Mouse (Mus musculus) CH12.LX (cell line): ENCODE data around the gene Scpep1. TPM values are rescaled to one million over a fixed set of nuclear protein-coding genes. Genes with fewer than 3 reads are reported as not detected.
A peak's percentile ranks its signal among the peaks of the same experiment; 100 is the strongest.

Experiments used
- DNase-seq: peaks from one replicate; pipeline ENCODE4 v3.0.0-alpha.2; 2013; ENCODE audit errors: extremely low read depth
- H3K27ac ChIP-seq: 2 replicates; pipeline ENCODE4 v1.5.1; 2012; ENCODE audit warnings: low read depth, mild to moderate bottlenecking, control low read depth, moderate library complexity; ENCODE audit not compliant: insufficient read depth
- H3K27me3 ChIP-seq: replicated peaks from 2 replicates; pipeline ENCODE3; 2012; ENCODE audit warnings: inconsistent platforms
- H3K36me3 ChIP-seq, 2 experiments: replicated peaks in 1 of 2; 2 replicates each; pipeline versions ENCODE3 to v1.6.1; 2012; ENCODE audit warnings: inconsistent platforms in 1 of 2, low read length in 1 of 2, mild to moderate bottlenecking in 1 of 2, mixed read lengths in 1 of 2, moderate library complexity in 1 of 2; ENCODE audit not compliant: control insufficient read depth in 1 of 2, insufficient read depth in 1 of 2
- H3K4me1 ChIP-seq, 2 experiments: 2 replicates each; pipeline ENCODE4 v1.6.1; 2012; ENCODE audit warnings: inconsistent platforms in 1 of 2, moderate library complexity in 1 of 2; ENCODE audit not compliant: insufficient read depth in 2 of 2, control insufficient read depth in 1 of 2
- H3K4me2 ChIP-seq: 2 replicates; pipeline ENCODE4 v1.6.1; 2012; ENCODE audit warnings: low read depth, mild to moderate bottlenecking, control low read depth; ENCODE audit not compliant: poor library complexity, insufficient read depth, severe bottlenecking
- H3K4me3 ChIP-seq, 3 experiments: fragments of 150-350 bp in 1 of 3; sonication (generic) in 1 of 3; replicated peaks in 1 of 3; 2 replicates each; pipeline versions ENCODE3 to v1.5.1; 2011 to 2012; ENCODE audit warnings: low read depth in 2 of 3, low read length in 2 of 3, mild to moderate bottlenecking in 2 of 3, moderate library complexity in 2 of 3, control low read depth in 1 of 3, improper control_type of control experiment in 1 of 3, inconsistent platforms in 1 of 3, mixed read lengths in 1 of 3; ENCODE audit not compliant: poor library complexity in 1 of 3
- H3K79me2 ChIP-seq: replicated peaks from 2 replicates; pipeline ENCODE4 v1.6.1; 2012; ENCODE audit warnings: mild to moderate bottlenecking, moderate library complexity; ENCODE audit not compliant: control insufficient read depth, poor library complexity, insufficient read depth, severe bottlenecking; ENCODE audit errors: extremely low read depth
- H3K9ac ChIP-seq: 2 replicates; pipeline ENCODE4 v1.6.1; 2012; ENCODE audit warnings: low read depth, mild to moderate bottlenecking, control low read depth, moderate library complexity; ENCODE audit not compliant: insufficient read depth
- H3K9me3 ChIP-seq: replicated peaks from 2 replicates; pipeline ENCODE3; 2012; ENCODE audit warnings: low read length, inconsistent platforms, mixed read lengths
- BHLHE40 ChIP-seq: IDR thresholded peaks from 2 replicates; pipeline ENCODE4 v1.6.1; 2011; ENCODE audit warnings: mild to moderate bottlenecking, low read depth, low read length, improper control_type of control experiment
- CHD1 ChIP-seq: IDR thresholded peaks from 2 replicates; pipeline ENCODE4 v1.6.1; 2012; ENCODE audit warnings: low read depth, low read length, improper control_type of control experiment, inconsistent platforms
- CHD2 ChIP-seq: IDR thresholded peaks from 2 replicates; pipeline ENCODE4 v1.6.1; 2011; ENCODE audit warnings: low read length, improper control_type of control experiment
- CTCF ChIP-seq, 2 experiments: IDR thresholded peaks in 1 of 2; conservative IDR thresholded peaks in 1 of 2; 2 replicates each; pipeline ENCODE4 v1.5.1; 2011 to 2012; ENCODE audit warnings: low read depth in 2 of 2, low read length in 2 of 2, improper control_type of control experiment in 1 of 2, inconsistent platforms in 1 of 2, mild to moderate bottlenecking in 1 of 2, moderate library complexity in 1 of 2
- E2F4 ChIP-seq: IDR thresholded peaks from 2 replicates; pipeline ENCODE4 v1.6.1; 2011; ENCODE audit warnings: low read depth, low read length, improper control_type of control experiment; ENCODE audit not compliant: insufficient replicate concordance
- ELF1 ChIP-seq: IDR thresholded peaks from 2 replicates; pipeline ENCODE4 v1.6.1; 2014; ENCODE audit warnings: low read depth, mild to moderate bottlenecking, inconsistent platforms, low read length, improper control_type of control experiment
- EP300 ChIP-seq: IDR thresholded peaks from 2 replicates; pipeline ENCODE4 v1.6.1; 2011; ENCODE audit warnings: low read length, improper control_type of control experiment
- ETS1 ChIP-seq: conservative IDR thresholded peaks from 2 replicates; pipeline ENCODE4 v1.6.1; 2012; ENCODE audit warnings: low read depth, mild to moderate bottlenecking, inconsistent platforms, low read length, improper control_type of control experiment, moderate library complexity
- GABPA ChIP-seq: IDR thresholded peaks from 2 replicates; pipeline ENCODE4 v1.6.1; 2012; ENCODE audit warnings: low read depth, low read length, improper control_type of control experiment, inconsistent platforms; ENCODE audit not compliant: insufficient replicate concordance
- HCFC1 ChIP-seq: IDR thresholded peaks from 2 replicates; pipeline ENCODE4 v1.6.1; 2012; ENCODE audit warnings: low read depth, mild to moderate bottlenecking, inconsistent platforms, low read length, improper control_type of control experiment
- JUN ChIP-seq: IDR thresholded peaks from 2 replicates; pipeline ENCODE4 v1.6.1; 2011; ENCODE audit warnings: low read depth, mild to moderate bottlenecking, low read length, improper control_type of control experiment, moderate library complexity; ENCODE audit not compliant: insufficient read depth
- JUND ChIP-seq: conservative IDR thresholded peaks from 2 replicates; pipeline ENCODE4 v1.6.1; 2011; ENCODE audit warnings: low read depth, low read length, improper control_type of control experiment
- KAT2A ChIP-seq: IDR thresholded peaks from 2 replicates; pipeline ENCODE4 v1.6.1; 2012; ENCODE audit warnings: low read length, improper control_type of control experiment, inconsistent platforms; ENCODE audit not compliant: insufficient replicate concordance
- MAFK ChIP-seq: IDR thresholded peaks from 2 replicates; pipeline ENCODE4 v1.6.1; 2011; ENCODE audit warnings: low read length, improper control_type of control experiment; ENCODE audit not compliant: insufficient replicate concordance
- MAX ChIP-seq: IDR thresholded peaks from 2 replicates; pipeline ENCODE4 v1.6.1; 2011; ENCODE audit warnings: low read length, improper control_type of control experiment
- MAZ ChIP-seq: IDR thresholded peaks from 2 replicates; pipeline ENCODE4 v1.6.1; 2012; ENCODE audit warnings: low read depth, mild to moderate bottlenecking, inconsistent platforms, low read length, improper control_type of control experiment, moderate library complexity
- MEF2A ChIP-seq: IDR thresholded peaks from 2 replicates; pipeline ENCODE4 v1.6.1; 2014; ENCODE audit warnings: low read depth, mild to moderate bottlenecking, inconsistent platforms, low read length, improper control_type of control experiment, borderline replicate concordance
- MXI1 ChIP-seq: IDR thresholded peaks from 2 replicates; pipeline ENCODE4 v1.6.1; 2011; ENCODE audit warnings: mild to moderate bottlenecking, low read depth, low read length, improper control_type of control experiment
- NELFE ChIP-seq: IDR thresholded peaks from 2 replicates; pipeline ENCODE4 v1.6.1; 2011; ENCODE audit warnings: low read depth, low read length, improper control_type of control experiment
- NRF1 ChIP-seq: IDR thresholded peaks from 2 replicates; pipeline ENCODE4 v1.6.1; 2014; ENCODE audit warnings: low read depth, mild to moderate bottlenecking, inconsistent platforms, low read length, improper control_type of control experiment, moderate library complexity
- POLR2A ChIP-seq: IDR thresholded peaks from 2 replicates; pipeline ENCODE4 v1.6.1; 2011; ENCODE audit warnings: low read depth, mild to moderate bottlenecking, improper control_type of control experiment, low read length
- POLR2AphosphoS2 ChIP-seq: IDR thresholded peaks from 2 replicates; pipeline ENCODE4 v1.6.1; 2011; ENCODE audit warnings: low read depth, low read length, improper control_type of control experiment
- RAD21 ChIP-seq: IDR thresholded peaks from 2 replicates; pipeline ENCODE4 v1.6.1; 2011; ENCODE audit warnings: low read depth, mild to moderate bottlenecking, low read length, improper control_type of control experiment, moderate library complexity
- RCOR1 ChIP-seq: conservative IDR thresholded peaks from 2 replicates; pipeline ENCODE4 v1.6.1; 2012; ENCODE audit warnings: low read depth, mild to moderate bottlenecking, inconsistent platforms, low read length, improper control_type of control experiment
- SIN3A ChIP-seq: IDR thresholded peaks from 2 replicates; pipeline ENCODE4 v1.6.1; 2012; ENCODE audit warnings: low read length, improper control_type of control experiment, inconsistent platforms
- SMC3 ChIP-seq: IDR thresholded peaks from 2 replicates; pipeline ENCODE4 v1.6.1; 2011; ENCODE audit warnings: low read depth, low read length, improper control_type of control experiment
- TCF12 ChIP-seq: IDR thresholded peaks from 2 replicates; pipeline ENCODE4 v1.6.1; 2014; ENCODE audit warnings: low read depth, mild to moderate bottlenecking, inconsistent platforms, low read length, improper control_type of control experiment
- UBTF ChIP-seq: IDR thresholded peaks from 2 replicates; pipeline ENCODE4 v1.6.1; 2012; ENCODE audit warnings: low read depth, mild to moderate bottlenecking, inconsistent platforms, low read length, improper control_type of control experiment, moderate library complexity
- USF1 ChIP-seq: IDR thresholded peaks from 2 replicates; pipeline ENCODE4 v1.6.1; 2014; ENCODE audit warnings: low read depth, mild to moderate bottlenecking, inconsistent platforms, low read length, improper control_type of control experiment
- USF2 ChIP-seq: conservative IDR thresholded peaks from 2 replicates; pipeline ENCODE4 v1.6.1; 2011; ENCODE audit warnings: low read depth, low read length, improper control_type of control experiment
- ZC3H11A ChIP-seq: IDR thresholded peaks from 2 replicates; pipeline ENCODE4 v1.6.1; 2012; ENCODE audit warnings: low read depth, mild to moderate bottlenecking, inconsistent platforms, low read length, improper control_type of control experiment
- ZKSCAN1 ChIP-seq: IDR thresholded peaks from 2 replicates; pipeline ENCODE4 v1.6.1; 2012; ENCODE audit warnings: low read depth, inconsistent platforms, low read length, improper control_type of control experiment, borderline replicate concordance
- ZNF384 ChIP-seq: IDR thresholded peaks from 2 replicates; pipeline ENCODE4 v1.6.1; 2012; ENCODE audit warnings: low read depth, low read length, improper control_type of control experiment, inconsistent platforms
- dilution Hi-C: fragments of 300-500 bp; cut with MboI; formaldehyde crosslinking; loops from 2 replicates; pipeline ENCODE4 v1.14.3; 2020; ENCODE audit warnings: low sequenced_read_pairs; ENCODE audit not compliant: extremely low pct_unique_long_range_greater_than_20kb, extremely low pct_ligation_motif_present
- in situ Hi-C: fragments of 300-500 bp; cut with MboI; formaldehyde crosslinking; loops from 3 replicates; pipeline ENCODE4 v1.14.3; 2019; ENCODE audit warnings: low sequenced_read_pairs, low pct_ligation_motif_present, low pct_unique_long_range_greater_than_20kb, mixed read lengths
- polyA plus RNA-seq: library from polyadenylated mRNA; unstranded; fragments of >175 nt; gene quantifications from 2 replicates; pipeline ENCODE4 v1.2.1, GENCODE M21; 2012; ENCODE audit warnings: low read depth; ENCODE audit not compliant: insufficient read length
- total RNA-seq, 2 experiments: library from RNA; depleted of rRNA; stranded (reverse); fragments of 300-350 nt in 1 of 2; fragments of >200 nt in 1 of 2; gene quantifications; 2 replicates each; pipeline ENCODE4 v1.2.3; 2012 to 2014

Scpep1 gene
- total and polyA plus RNA-seq, 3 experiments = 84.5 to 210 (median 121) TPM

DNA sequence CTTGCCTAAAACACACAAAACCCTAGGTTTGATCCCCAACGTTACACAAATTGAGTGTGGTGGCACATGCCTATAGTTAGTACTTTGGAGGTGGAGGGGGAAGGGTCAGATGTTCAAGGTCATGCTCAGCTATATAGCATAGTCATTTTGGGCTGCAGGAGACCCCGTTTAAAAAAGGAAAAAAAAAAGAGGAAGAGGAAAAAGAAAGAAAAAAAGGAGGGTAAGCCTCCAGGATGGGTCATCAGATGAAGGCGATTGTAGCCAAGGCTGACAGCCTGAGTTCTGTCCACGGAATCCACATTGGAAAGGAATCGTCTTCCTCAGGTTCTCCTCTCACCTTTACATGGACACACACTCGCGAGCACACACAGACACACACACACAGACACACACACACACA, 39.2 kb upstream of the Scpep1 start:
- no peak overlapping the region for H3K4me3 ChIP-seq
- H3K36me3 ChIP-seq = peaks cover 6 to 18% of the 10 kb centered on the region in 2 experiments
- H3K4me1 ChIP-seq = peaks cover 5 to 36% of the 10 kb centered on the region in 2 experiments; a peak in 2 of 4 replicates
- peak; percentile 59 for TF ChIP-seq ZNF384
- TF ChIP-seq GABPA = no peak
- no peak overlapping the region for H3K9ac ChIP-seq
- in situ Hi-C loops = loop anchor here (10.0 kb wide), 1 partner anchor 310 kb away; the partner anchor contains the start of gene Nog
- no peak overlapping the region for H3K27ac ChIP-seq
- no peak for DNase-seq
- no peaks in the 10 kb centered on the region for H3K9me3 ChIP-seq
- no peak overlapping the region for H3K4me2 ChIP-seq
- H3K79me2 ChIP-seq = no peaks in the 10 kb centered on the region
- H3K27me3 ChIP-seq = no peaks in the 10 kb centered on the region
- dilution Hi-C loops = no loop called here

DNA sequence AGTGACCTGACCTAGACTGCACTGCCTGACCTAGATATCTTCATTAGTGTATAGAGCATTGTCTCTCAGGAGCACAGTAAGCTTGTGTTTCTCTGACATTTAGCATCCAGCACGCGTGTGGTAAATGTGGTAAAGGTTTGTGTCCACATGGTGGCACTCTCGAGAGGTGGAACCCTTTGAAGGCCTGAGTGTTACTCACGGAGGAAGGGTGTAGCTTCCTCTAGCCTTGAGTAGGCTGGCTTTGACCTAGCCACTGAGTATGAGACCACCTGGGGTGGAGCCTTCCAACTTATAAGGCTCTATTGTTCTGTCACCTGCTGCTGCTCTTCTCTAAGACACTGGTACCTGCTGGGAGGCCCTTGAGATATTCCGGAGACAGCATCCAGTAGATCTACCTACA, 38.4 kb upstream of the Scpep1 start:
- Histone ChIP-seq H3K79me2 (no peaks in the 10 kb centered on the region), H3K27ac (no peak overlapping the region), H3K36me3 (peaks cover 6 to 25% of the 10 kb centered on the region in 2 experiments), H3K4me3 (no peak overlapping the region), H3K4me2 (no peak overlapping the region), H3K9me3 (no peaks in the 10 kb centered on the region), H3K4me1 (peaks cover 5 to 32% of the 10 kb centered on the region in 2 experiments; a peak in 2 of 4 replicates), H3K9ac (no peak overlapping the region), H3K27me3 (no peaks in the 10 kb centered on the region)
- DNase-seq = peak; percentile 90
- dilution Hi-C loops (no loop called here), in situ Hi-C loops (loop anchor here (10.0 kb wide), 1 partner anchor 311 kb away; the partner anchor contains the start of gene Nog)
- TF ChIP-seq JUN = no peak
- TF ChIP-seq USF2 = no peak
- TF ChIP-seq TCF12 = no peak
- no peak for TF ChIP-seq ZKSCAN1
- no peak for TF ChIP-seq E2F4
- peak; percentile 21; the same call in 1 of the 2 replicates for TF ChIP-seq HCFC1
- peak; percentile 51 to 98 for TF ChIP-seq CTCF (conservative IDR thresholded peaks at IDR 0.05 in 1 of 2, IDR thresholded peaks at IDR 0.05 in 1 of 2; ENCODE audit: low read depth in 2 of 2, low read length in 2 of 2)
- no peak for TF ChIP-seq JUND
- no peak for TF ChIP-seq RCOR1
- no peak for TF ChIP-seq ELF1
- TF ChIP-seq POLR2AphosphoS2 = no peak
- no peak for TF ChIP-seq POLR2A
- no peak for TF ChIP-seq USF1
- 0 out of 2 replicates have a peak, but pooled peaks have one; percentile 55 for TF ChIP-seq MEF2A
- TF ChIP-seq EP300 = no peak
- TF ChIP-seq CHD1 = no peak
- peak; percentile 90 for TF ChIP-seq RAD21
- TF ChIP-seq UBTF = no peak
- peak; percentile 91 for TF ChIP-seq MAX
- TF ChIP-seq ETS1 = no peak
- no peak for TF ChIP-seq NRF1
- TF ChIP-seq NELFE = no peak
- TF ChIP-seq KAT2A = no peak
- peak; percentile 60; the same call in 1 of the 2 replicates for TF ChIP-seq ZC3H11A
- no peak for TF ChIP-seq MXI1
- TF ChIP-seq GABPA = no peak
- TF ChIP-seq SMC3 = peak; percentile 96
- no peak for TF ChIP-seq MAZ
- no peak for TF ChIP-seq MAFK
- no peak for TF ChIP-seq CHD2
- TF ChIP-seq SIN3A = 0 out of 2 replicates have a peak, but pooled peaks have one; percentile 50
- TF ChIP-seq ZNF384 = no peak
- TF ChIP-seq BHLHE40 = peak; percentile 80
